Mouse (Mus musculus) MEL (cell line): ENCODE results near the gene Fancc. TPM values are rescaled to one million over a fixed set of nuclear protein-coding genes. Genes with fewer than 3 reads are reported as not detected.
"Not testable (repeated sequence)": the region's sequence is repeated elsewhere in the genome, so short reads cannot be mapped to it uniquely, and the experiment has no call there.

Source experiments
- DNase-seq: peaks from one replicate; pipeline ENCODE4 v3.0.0; 2011; ENCODE audit warnings: low read depth, low spot score
- H3K27ac ChIP-seq: 2 replicates; pipeline ENCODE4 v1.5.1; 2012; ENCODE audit warnings: low read depth, mild to moderate bottlenecking, control low read depth, low read length, moderate library complexity; ENCODE audit not compliant: control insufficient read depth
- H3K27me3 ChIP-seq, 2 experiments: fragments of 150-350 bp in 1 of 2; sonication (generic) in 1 of 2; 2 replicates each; pipeline ENCODE4 v1.6.1; 2012; ENCODE audit warnings: low read length in 2 of 2, mild to moderate bottlenecking in 2 of 2, improper control_type of control experiment in 1 of 2, moderate library complexity in 1 of 2; ENCODE audit not compliant: insufficient read depth in 2 of 2, control insufficient read depth in 1 of 2
- H3K36me3 ChIP-seq, 2 experiments: 2 replicates each; pipeline ENCODE4 v1.6.1; 2012 to 2014; ENCODE audit warnings: low read length in 2 of 2, improper control_type of control experiment in 1 of 2, inconsistent platforms in 1 of 2, mild to moderate bottlenecking in 1 of 2; ENCODE audit not compliant: insufficient read depth in 2 of 2, control insufficient read depth in 1 of 2
- H3K4me1 ChIP-seq, 2 experiments: fragments of 150-350 bp in 1 of 2; sonication (generic) in 1 of 2; 2 replicates each; pipeline ENCODE4 v1.6.1; 2012; ENCODE audit warnings: low read length in 2 of 2, improper control_type of control experiment in 1 of 2, mild to moderate bottlenecking in 1 of 2; ENCODE audit not compliant: insufficient read depth in 2 of 2, control insufficient read depth in 1 of 2
- H3K4me3 ChIP-seq, 2 experiments: fragments of 150-350 bp in 1 of 2; sonication (generic) in 1 of 2; 2 replicates each; pipeline ENCODE4 v1.5.1; 2012; ENCODE audit warnings: low read depth in 2 of 2, low read length in 2 of 2, mild to moderate bottlenecking in 2 of 2, moderate library complexity in 2 of 2, control low read depth in 1 of 2, improper control_type of control experiment in 1 of 2; ENCODE audit not compliant: control insufficient read depth in 1 of 2, insufficient read depth in 1 of 2
- H3K79me2 ChIP-seq: 2 replicates; pipeline ENCODE4 v1.6.1; 2012; ENCODE audit warnings: mild to moderate bottlenecking, low read length, moderate library complexity; ENCODE audit not compliant: control insufficient read depth, poor library complexity, insufficient read depth
- H3K9ac ChIP-seq: 2 replicates; pipeline ENCODE4 v1.6.1; 2012; ENCODE audit warnings: low read depth, mild to moderate bottlenecking, control low read depth, low read length, moderate library complexity; ENCODE audit not compliant: control insufficient read depth, poor library complexity, severe bottlenecking
- H3K9me3 ChIP-seq: fragments of 150-350 bp; sonication (generic); replicated peaks from 2 replicates; pipeline ENCODE4 v1.6.1; 2012; ENCODE audit warnings: mild to moderate bottlenecking, low read length, improper control_type of control experiment, moderate library complexity; ENCODE audit not compliant: insufficient read depth
- JUND ChIP-seq: IDR thresholded peaks from 2 replicates; pipeline ENCODE4 v1.6.1; 2011; ENCODE audit warnings: low read depth, mild to moderate bottlenecking, improper control_type of control experiment, low read length
- MYC ChIP-seq: IDR thresholded peaks from 2 replicates; pipeline ENCODE4 v1.6.1; 2011; ENCODE audit warnings: low read depth, mild to moderate bottlenecking, low read length, improper control_type of control experiment, moderate library complexity
- TBP ChIP-seq: IDR thresholded peaks from 2 replicates; pipeline ENCODE4 v1.8.0; 2011; ENCODE audit warnings: low read depth, low read length, improper control_type of control experiment
- USF1 ChIP-seq: IDR thresholded peaks from 2 replicates; pipeline ENCODE4 v1.6.1; 2014; ENCODE audit warnings: low read depth, mild to moderate bottlenecking, inconsistent platforms, low read length, improper control_type of control experiment, moderate library complexity
- ZKSCAN1 ChIP-seq: IDR thresholded peaks from 2 replicates; pipeline ENCODE4 v1.6.1; 2012; ENCODE audit warnings: low read depth, mild to moderate bottlenecking, inconsistent platforms, low read length, improper control_type of control experiment, moderate library complexity
- ZNF384 ChIP-seq: IDR thresholded peaks from 2 replicates; pipeline ENCODE4 v1.6.1; 2012; ENCODE audit warnings: low read depth, mild to moderate bottlenecking, inconsistent platforms, low read length, improper control_type of control experiment
- polyA plus RNA-seq, 2 experiments: library from polyadenylated mRNA; stranded (reverse) in 1 of 2; unstranded in 1 of 2; fragments of >175 nt in 1 of 2; fragments of >200 nt in 1 of 2; gene quantifications; 2 replicates each; pipeline versions ENCODE4 v1.2.1 to v1.2.4; 2012; ENCODE audit warnings: low replicate concordance in 2 of 2, low read depth in 1 of 2; ENCODE audit not compliant: insufficient read length in 2 of 2, insufficient read depth in 1 of 2, missing spikeins in 1 of 2
- total RNA-seq: library from RNA; depleted of rRNA; stranded (reverse); fragments of 300-350 nt; gene quantifications from 2 replicates; pipeline ENCODE4 v1.2.3, GENCODE M21; 2012

The Fancc gene
- total and polyA plus RNA-seq, 3 experiments = 4.0 to 5.5 TPM; not detected in 1

- Histone ChIP-seq H3K36me3 (no peaks in the 10 kb centered on the region), H3K9ac (no peak overlapping the region), H3K27ac (no peak overlapping the region), H3K27me3 (no peaks in the 10 kb centered on the region), H3K4me3 (no peak overlapping the region), H3K4me1 (no peaks in the 10 kb centered on the region; a peak in 1 of 4 replicates), H3K79me2 (no peaks in the 10 kb centered on the region)
- no peak for DNase-seq
- no peak for TF ChIP-seq ZKSCAN1
- TF ChIP-seq TBP = no peak
- TF ChIP-seq, all 39 proteins: peak for 0
- no peaks in the 10 kb centered on the region for H3K9me3 ChIP-seq
Observed at GRCm38 (mm10) chr13:63356101-63356500, 141.0 kb downstream of the Fancc start.

- not testable (repeated sequence) for H3K4me1 ChIP-seq, H3K4me3 ChIP-seq, H3K27me3 ChIP-seq, H3K36me3 ChIP-seq, H3K9me3 ChIP-seq, DNase-seq, H3K79me2 ChIP-seq, H3K27ac ChIP-seq, H3K9ac ChIP-seq
Observed at GRCm38 (mm10) chr13:63353312-63353711, 143.8 kb downstream of the Fancc start.

GRCm38 (mm10) chr13:63350076-63350475, 147.0 kb downstream of the Fancc start:
- no peaks in the 10 kb centered on the region for H3K36me3 ChIP-seq
- H3K9me3 ChIP-seq = no peaks in the 10 kb centered on the region
- DNase-seq = no peak
- no peak overlapping the region for H3K4me3 ChIP-seq
- TF ChIP-seq MYC = no peak
- no peaks in the 10 kb centered on the region for H3K79me2 ChIP-seq
- H3K27me3 ChIP-seq = no peaks in the 10 kb centered on the region
- H3K27ac ChIP-seq = no peak overlapping the region
- no peak overlapping the region for H3K9ac ChIP-seq
- peaks cover 0 to 4% of the 10 kb centered on the region in 2 experiments; a peak in 1 of 4 replicates for H3K4me1 ChIP-seq

- Histone ChIP-seq H3K27ac (no peak overlapping the region), H3K79me2 (no peaks in the 10 kb centered on the region), H3K9ac (no peak overlapping the region), H3K27me3 (no peaks in the 10 kb centered on the region), H3K4me3 (no peak overlapping the region), H3K4me1 (peaks cover 0 to 4% of the 10 kb centered on the region in 2 experiments; a peak in 1 of 4 replicates), H3K9me3 (no peaks in the 10 kb centered on the region), H3K36me3 (no peaks in the 10 kb centered on the region)
- TF ChIP-seq ZNF384 (no peak), JUND (no peak), USF1 (no peak), TBP (no peak)
- DNase-seq = no peak
Observed at GRCm38 (mm10) chr13:63347639-63348038, 149.4 kb downstream of the Fancc start.
